Mouse (Mus musculus): ENCODE measurements at regions not wholly inside any gene's neighbourhood (a gene's known extent, or its start where the extent isn't known, plus 50 kb on each side); places are given as distances from the start of the nearest gene placed in this dataset.

DNA sequence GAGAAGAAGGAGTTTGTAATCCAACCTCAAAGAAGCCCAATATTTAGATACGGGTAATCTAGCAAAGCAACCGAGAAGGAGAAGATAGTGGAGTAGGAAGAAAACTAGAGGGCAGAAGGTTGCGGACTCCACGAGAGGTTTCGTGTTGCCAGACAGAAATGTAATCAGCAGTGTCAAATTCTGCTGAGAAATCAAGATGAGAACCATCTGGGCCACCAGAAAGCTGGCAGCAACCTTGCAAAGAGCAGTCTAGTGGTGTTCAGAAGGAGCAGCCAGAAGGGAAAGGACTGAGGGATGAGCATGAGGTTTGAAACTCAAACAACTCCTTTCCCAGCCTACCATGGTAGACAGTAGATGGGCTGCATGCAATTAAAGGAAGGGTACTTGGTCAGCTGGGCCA, 134.3 kb downstream of the Rpl10-ps3 start:
- TF ChIP-seq CTCF (IDR thresholded peaks at IDR 0.05; ENCODE audit: borderline replicate concordance, extremely low read depth, insufficient read depth, insufficient read length) = no peak
- TF ChIP-seq POLR2A (IDR thresholded peaks at IDR 0.05; ENCODE audit: borderline replicate concordance, extremely low read depth, insufficient read depth, insufficient read length, poor library complexity, severe bottlenecking) = no peak

Data from brain, embryonic 14.5 days (tissue).